Mouse (Mus musculus): Measurements from ENCODE around the gene Napsa.

Gene Napsa

GRCm38 (mm10) chr7:44626966-44627365, 54.8 kb downstream of the Napsa start:
- no peak for DNase-seq (ENCODE audit: low spot score)

- DNase-seq (ENCODE audit: low spot score), result no peak
Measured at GRCm38 (mm10) chr7:44628402-44629034, 56.3 kb downstream of the Napsa start.

- no peak for DNase-seq (ENCODE audit: low spot score)
Measured at GRCm38 (mm10) chr7:44630437-44630836, 58.3 kb downstream of the Napsa start.

- DNase-seq (ENCODE audit: low spot score), result no peak
Measured at GRCm38 (mm10) chr7:44632676-44633075, 60.5 kb downstream of the Napsa start.

GRCm38 (mm10) chr7:44633407-44633806, 61.2 kb downstream of the Napsa start:
- DNase-seq (ENCODE audit: low spot score), result peak; percentile 43

All from embryo, embryonic 10 days (tissue).